Mouse (Mus musculus) spleen, adult 2 months (tissue): ENCODE measurements around the gene Gpx1.

ENCODE experiments used
- CTCF ChIP-seq: fragments of 200-500 bp; IDR thresholded peaks from 2 replicates; pipeline ENCODE4 v1.5.1; 2011; ENCODE audit warnings: mild to moderate bottlenecking, inconsistent platforms; ENCODE audit not compliant: insufficient read depth, insufficient read length, insufficient replicate concordance; ENCODE audit errors: extremely low read depth
- POLR2A ChIP-seq: fragments of 200-500 bp; IDR thresholded peaks from 2 replicates; pipeline ENCODE4 v1.6.1; 2011; ENCODE audit warnings: low read depth, low read length, inconsistent platforms

DNA sequence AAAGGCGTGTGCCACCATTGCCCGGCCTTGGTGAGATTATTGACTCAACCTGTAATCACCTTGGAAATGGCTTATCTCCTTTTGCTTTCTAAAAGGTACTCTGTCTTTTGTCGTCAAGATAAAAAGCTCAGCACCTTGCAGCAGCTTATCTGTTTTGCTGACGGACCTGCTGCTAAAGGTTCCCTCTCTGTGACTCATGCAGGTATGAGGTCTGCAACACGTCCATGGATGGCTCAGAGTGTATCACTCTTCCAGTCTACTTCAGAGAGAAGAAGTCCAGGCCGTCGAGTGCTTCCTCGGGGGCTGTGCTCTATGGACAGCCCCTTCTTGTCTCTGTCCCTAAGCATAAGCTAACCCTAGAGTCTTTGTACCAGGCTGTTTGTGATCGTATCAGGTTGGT lies 39.5 kb downstream of the Gpx1 start:
- no peak for TF ChIP-seq POLR2A
- no peak for TF ChIP-seq CTCF
